Mouse (Mus musculus) retina, postnatal 1 day (tissue): ENCODE measurements at regions not wholly inside any gene's neighbourhood (a gene's known extent, or its start where the extent isn't known, plus 50 kb on each side); places are given as distances from the start of the nearest gene placed in this dataset.

Experiments used
- DNase-seq: peaks from one replicate; pipeline ENCODE4 v3.0.0-alpha.2; 2012

DNA sequence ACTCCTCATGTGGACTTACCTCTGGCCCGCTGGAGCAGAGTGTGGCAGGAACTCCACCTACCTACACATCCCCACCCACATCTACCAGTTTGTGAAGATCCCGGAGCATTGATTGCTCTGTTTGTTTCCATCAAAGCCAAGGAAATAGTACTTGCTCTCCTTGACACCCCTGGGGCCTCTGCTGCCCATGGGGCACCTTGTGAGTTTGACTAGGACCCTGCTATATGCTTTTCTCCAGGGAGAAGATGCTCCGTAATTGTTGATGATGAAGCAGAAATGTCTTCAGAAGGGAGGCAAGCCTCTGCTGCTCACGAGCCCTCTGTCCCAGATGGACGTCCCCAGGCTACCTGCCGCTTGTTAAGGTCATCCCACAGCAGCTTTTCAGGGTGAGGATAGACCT is 367.0 kb downstream of the Cd83 start:
- no peak for DNase-seq

DNA sequence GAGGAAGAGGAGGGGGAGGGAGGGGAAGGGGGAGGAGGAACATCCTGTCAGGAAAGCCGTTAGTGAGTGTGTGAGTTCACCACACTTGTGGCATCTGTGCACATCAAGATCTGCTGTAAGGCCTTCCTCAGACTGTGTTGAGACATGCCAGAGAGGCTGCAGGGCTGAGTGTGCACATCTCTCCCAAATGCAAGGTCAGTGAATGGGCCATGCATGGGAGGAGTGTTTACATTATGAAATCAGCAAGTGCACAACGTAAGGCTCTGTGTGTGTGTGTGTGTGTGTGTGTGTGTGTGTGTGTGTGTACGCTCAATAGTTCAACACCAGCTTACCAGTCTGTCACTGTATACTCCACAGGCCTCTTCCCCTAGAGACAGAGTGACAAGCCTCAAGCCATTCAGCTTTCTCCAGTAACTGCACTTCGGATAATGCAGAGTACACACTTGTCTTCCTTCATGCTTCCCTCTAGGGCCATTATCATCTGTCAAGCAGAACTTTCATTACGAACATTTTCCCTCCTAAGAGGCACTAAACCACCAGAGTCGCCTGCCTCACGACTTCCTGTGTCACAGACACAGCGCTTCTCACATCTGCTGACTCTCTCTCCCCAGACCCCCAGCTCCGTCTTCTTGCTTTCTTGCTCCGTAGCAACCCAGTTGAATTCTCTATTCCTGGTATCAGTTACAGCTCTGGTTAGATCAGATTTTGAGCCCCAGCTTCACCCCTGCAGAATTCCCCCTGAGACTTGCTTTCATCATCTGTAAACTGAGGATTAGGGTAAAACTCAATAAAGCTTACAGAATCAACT is 368.4 kb downstream of the Cd83 start:
- DNase-seq: no peak

DNA sequence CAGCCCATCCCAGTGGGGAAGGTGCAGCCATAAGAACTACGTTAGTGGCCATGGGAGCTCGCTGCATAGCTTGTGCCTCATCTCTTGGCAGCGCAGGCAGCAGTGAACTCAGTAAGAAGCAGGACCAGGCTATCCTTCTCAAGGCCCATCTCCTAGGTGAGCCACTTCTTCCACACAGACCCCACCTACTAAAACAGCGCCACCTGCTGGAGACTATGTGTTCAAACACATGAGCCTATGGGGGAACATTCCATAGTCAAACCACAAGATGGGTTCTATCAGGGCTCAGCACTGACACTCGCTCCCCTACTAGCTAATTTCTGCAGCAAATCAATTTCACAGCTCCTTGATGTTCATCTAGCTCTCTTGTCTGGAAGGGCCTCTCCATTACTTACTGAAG is 369.2 kb downstream of the Cd83 start:
- no peak for DNase-seq

DNA sequence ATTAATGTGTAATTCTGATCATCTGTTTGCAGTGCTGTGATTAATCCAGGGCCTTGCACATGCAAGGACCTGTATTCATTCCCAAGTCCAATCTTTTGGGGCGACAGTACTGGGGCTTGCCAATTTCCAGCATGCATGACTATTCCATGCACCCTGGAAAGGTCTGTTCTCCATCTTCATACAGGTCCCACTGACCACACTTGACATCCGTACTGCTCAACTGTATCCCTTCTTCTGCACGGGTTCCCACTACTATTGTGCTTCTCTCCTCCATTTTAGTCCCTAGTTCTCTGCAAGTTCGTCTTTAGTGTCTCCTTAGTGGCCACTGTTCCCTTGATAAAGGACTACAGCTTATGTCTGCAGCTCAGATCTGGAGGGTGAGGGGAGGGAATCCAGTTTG is 371.4 kb downstream of the Cd83 start:
- no peak for DNase-seq

DNA sequence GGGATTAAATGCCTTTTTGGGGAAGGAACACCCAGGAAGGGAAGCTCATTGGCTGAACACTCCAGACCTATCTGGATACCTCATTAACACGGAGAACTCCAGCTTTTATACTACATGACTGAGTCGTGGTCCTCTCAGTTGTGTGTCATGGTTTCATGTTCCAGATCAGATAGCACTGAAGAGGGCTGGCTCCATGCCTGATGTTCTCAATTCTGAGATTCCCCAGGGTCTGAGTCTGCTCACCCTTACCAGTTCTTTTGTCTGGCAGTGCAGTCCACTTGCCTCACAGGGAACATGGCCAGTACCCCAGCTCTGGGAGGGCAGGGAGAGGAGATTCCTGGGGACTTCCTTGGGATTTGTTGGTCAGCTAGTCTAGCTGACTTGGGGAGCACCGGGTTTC is 372.0 kb downstream of the Cd83 start:
- DNase-seq: no peak

DNA sequence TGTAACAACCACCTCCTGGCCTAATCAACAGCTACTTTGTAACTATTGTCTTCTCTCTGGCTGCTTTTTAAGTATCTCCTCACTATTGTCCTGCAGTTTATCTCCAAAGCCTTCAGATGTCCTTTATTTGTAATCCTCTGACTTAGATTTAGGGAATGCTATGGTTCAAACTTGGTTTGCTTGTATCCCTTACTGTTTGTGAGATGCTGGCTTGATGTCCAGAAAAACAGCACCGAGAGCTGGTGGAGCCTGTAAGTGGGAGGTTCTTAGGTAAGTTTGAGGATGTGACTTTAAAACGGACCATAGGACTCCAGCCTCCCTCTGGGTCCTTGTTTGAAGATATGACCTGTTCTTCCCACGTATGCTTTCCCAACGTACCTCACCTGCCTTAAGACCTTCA is 372.7 kb downstream of the Cd83 start:
- no peak for DNase-seq

DNA sequence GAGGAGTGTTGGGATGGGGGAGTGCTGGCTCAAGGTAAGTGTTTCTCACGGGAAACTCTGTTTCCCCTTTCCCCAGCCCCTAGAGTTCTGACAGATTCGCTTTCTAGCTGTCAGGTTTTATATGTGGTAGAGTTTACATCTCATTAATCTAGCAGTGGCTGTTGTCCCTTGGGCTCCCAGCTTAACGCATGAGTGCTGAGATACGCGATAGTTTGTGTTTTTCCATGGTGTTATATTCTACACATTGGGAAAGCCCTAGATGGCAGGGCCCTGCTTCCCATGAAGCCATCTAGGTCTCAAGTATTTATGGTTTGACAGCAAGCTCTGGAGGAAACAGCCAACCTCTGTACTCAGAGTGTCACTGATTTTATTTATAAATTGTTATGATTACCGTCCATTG is 373.8 kb downstream of the Cd83 start:
- DNase-seq: no peak

DNA sequence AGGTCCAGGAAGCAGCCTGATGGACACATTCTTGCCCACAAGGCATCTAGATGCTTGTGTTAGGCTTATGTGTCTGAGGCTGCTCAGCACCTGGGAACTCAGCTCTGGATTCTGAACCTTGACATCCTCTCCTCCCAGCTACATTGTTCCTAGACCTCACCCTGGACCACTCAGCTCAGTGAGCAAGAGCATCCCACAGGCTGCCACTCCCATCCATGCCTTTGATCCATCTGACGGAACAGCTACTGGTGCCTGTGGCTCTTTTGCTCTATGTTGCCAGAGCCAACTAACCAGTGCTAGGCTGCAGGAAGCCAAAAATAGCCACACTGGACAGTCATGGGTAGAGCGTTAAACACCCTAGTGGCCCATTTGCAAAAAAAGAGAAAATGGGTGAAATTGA is 374.8 kb downstream of the Cd83 start:
- no peak for DNase-seq

DNA sequence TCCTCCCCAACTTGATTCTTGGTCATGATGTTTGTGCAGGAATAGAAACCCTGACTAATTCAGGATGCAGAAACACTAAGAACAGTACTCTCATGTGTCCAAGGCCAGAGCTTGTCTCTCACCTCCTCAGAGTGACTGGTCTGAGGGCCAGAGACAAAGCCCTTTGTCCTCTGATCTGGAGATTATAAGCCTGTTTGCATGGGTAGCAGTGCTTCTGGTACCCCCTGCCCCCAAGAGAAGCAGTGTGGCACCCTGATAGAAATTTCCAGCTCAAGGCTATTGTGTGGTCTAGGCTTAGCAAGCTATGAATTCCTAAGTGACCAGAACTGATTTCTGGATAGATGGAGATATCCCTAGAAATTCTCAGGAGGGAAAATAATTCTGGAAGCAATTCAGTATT is 380.2 kb downstream of the Cd83 start:
- no peak for DNase-seq

DNA sequence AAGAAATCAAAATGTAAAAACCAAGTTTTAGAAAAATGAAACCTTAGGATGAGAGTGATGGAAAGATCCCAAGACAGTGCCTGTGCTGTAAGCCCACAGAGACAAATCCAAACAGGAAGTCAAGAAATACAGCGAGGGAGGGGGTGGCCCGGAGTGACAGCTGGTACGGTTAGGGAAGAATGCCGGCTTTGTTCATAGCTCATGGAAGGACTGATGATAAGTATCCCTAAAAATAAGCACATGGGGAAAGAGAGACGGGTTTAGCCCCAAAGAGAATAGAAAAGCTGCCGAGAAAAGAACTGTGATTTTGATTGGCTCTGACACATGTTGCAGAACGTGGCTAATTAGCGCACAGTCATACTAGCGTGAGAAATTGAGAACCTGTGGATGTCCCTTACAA is 382.6 kb downstream of the Cd83 start:
- peak; percentile 88 for DNase-seq

DNA sequence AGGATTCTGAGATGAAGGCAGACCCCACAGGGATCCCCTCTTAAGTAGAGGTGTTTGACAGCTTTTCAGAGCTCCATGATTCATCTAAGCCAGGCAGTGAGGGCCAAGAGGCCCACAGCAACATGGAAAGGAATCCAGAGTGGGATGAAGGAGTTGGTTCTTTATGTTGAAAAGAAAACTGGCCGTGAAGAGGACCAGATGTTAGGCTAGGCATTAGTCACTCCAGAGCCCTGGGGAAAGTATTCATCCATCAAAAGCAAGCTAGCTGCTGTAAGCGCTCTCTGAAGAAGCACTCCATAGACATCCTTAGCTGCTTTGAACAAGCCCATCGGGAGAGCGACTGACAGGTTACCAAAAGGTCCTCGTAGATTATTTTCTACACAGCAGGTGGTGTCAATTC is 383.6 kb downstream of the Cd83 start:
- DNase-seq: no peak

DNA sequence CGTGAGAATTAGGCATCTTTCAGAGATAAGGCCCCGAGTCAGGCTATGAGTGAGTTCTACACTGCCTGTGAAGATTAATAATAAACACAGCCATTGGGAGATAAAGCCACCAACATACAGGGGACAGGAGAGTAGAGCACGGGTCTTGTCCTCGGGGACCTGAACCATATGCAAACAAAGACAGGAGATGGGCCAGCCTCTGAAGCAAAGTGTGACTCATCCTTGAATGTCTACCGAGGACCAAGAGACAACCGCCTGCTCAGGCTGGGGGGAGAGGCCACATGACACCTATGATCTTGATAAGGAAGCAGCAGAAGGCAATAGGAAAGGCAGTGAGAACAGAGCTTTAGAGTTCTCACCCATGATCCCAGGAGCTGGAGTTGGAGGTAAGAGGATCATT is 387.1 kb downstream of the Cd83 start:
- DNase-seq: no peak

DNA sequence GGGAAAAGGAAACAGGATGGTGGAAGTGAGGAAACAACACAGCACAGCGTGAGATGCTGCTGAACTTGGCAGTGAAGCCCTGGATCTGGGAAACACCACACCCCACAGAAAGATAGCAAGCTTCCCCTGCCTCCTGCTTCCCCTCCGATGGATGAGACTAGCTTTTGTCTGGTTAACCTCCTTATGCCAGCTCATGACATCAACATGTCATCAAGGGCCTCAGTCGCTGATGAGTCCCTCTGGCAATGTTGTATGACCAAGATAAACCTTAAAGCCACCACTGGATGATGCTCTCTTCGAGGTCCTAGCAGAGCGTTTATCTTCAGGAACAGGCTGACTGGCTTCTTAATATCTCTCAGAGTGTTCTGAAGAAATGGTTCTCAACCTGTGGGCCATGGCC is 388.1 kb downstream of the Cd83 start:
- DNase-seq: no peak

DNA sequence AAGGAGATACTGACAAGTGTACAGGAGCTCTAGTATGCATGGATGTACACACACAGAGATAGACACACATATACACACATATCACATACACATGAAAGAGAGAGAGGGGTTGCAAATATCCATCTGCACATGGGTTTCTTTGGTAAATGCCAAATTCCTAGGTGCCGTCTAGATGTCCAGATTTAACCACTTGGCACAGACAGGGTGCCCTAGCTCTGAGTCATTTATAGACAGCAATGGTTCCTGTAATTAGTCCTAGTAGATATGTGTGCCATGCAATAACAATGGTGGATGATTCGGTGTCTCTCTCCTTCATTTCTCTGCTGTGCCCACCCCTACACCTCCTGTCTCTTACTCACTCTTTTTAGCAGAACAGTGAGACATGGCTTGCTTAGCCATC is 389.7 kb downstream of the Cd83 start:
- DNase-seq: no peak

DNA sequence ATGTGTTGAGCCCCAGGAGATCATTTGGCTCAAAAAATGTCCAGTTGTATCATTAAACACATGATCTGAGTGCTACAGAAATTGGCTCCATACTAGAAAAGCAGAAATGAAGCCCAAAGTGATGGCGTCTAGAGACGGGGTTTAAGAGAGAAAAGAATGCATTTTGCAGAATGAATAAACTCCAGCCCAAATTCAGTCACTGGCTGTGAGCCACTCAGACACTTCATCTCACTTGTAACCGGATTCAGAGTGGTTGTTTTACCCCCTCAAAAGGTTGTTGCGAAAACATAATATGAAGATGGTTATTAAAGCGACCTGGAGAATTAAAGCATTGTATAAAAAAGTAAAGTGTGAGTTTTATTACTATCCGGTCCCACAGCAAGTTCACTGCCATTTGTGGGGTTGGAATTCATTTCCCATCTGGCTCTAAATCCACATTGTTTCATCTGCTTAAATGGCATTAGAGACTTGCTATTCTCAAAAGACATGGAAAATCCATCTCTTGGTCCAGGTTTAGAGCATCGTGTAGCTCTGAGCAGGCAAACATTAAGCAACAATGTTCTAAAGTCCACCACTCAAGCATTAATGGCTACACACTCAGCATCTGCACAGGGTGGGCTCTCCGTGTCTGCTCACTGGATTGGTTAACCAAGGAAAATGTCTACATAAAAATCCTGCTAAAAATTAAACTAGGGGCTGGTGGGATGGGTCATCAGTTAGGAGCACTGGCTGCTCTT is 390.9 kb downstream of the Cd83 start:
- DNase-seq: no peak

DNA sequence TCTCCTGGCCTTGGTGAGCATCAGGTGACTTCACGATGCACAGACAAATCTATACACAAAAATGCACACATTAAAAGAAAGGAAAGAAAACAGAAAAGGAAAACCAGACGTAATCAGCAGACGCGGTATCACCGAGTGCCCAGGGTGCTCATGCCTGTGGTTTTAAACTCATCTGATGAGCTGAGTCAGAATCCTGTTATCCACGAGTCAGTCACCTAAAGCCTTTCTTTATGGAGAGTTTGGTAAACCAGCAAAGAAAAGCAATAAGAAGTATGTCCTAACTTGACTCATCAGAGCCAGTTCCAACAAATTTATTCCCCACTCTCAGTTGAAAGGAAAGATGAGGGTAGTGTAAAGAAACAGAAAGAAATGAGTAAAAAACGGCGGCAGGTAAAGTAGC is 391.5 kb downstream of the Cd83 start:
- no peak for DNase-seq

DNA sequence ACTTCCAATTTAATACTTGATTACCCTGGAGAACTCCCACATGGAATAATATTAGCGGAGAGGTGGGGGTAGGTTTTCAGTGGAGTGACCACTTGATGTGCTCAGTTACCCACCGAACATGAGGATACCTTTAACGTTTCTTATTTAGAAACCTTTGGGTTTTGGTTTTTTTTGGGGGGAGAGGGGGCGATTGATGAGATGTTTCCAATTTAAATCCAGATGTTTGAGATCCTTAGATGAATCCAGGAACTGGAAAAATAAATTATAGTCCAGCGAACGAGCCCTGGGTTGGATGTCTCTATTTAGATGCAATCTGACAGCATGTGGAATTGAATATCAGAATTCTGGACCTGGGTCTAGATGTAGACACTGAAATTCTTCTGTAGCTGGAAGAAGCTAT is 393.4 kb downstream of the Cd83 start:
- DNase-seq: no peak

DNA sequence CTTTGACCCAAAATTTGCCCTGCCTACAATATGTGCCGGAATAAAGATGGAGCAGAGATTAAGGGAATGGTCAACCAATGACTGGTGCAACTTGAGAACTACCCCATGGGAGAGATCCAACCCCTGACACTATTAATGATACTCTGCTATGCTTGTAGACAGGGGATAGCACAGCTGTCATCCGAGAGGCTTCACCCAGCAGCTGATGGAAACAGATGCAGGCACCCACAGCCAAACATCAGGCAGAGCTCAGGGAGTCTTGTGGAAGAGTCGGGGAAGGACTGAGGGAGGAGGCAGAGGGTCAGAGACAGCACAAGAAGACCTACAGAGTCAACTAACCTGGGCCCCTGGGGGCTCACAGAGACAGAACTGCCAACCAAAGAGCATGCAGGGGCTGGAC is 395.8 kb downstream of the Cd83 start:
- no peak for DNase-seq

DNA sequence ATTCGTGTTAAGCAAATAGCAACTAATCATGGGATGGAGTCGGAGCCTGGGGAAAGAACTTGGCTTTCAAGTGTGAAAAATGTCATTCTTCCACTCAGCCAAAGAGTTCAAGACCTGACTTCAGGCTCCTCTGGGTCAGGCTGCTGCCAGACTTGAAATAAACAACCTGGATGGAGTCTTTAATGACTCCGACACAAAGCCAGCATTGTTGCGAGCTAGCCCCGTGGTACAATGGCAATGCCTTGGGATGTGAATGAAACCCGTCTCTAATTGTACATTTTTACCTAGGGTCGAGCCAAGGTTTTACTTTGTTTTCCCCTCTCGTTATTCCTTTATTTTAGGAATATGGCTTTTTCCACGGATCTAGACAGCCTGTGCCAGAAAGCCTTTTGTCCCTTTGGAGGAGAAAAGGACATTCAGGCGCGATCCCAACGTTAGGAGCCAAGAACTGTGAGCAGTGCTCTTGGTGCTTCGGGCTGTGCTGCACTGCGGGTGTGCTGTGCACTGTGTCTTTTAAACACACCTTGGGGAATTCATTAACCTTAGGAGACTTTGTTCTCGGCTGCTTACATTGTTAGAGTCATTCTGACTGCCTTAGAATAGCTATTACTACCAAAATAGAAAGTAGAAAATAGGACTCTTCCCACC is 398.1 kb downstream of the Cd83 start:
- DNase-seq: no peak

DNA sequence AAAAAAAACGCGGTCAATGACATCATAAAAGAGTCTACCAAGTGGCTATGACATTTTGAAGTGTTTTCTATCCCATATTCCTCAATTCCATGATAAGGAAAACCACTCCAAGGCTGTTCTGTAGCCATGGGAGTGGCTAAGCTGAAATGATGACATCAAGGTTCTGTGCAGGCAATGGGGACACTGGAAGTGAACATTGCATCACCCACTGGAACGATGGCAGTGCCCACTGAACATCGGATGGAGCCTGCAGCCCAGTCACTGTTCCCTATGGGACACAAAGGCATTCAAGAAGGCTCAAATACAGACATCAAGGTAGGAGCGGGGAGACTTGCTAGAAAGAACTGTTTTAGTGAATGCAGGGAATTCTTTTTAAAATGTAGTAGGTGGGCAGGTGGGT is 410.8 kb downstream of the Cd83 start:
- DNase-seq: no peak

DNA sequence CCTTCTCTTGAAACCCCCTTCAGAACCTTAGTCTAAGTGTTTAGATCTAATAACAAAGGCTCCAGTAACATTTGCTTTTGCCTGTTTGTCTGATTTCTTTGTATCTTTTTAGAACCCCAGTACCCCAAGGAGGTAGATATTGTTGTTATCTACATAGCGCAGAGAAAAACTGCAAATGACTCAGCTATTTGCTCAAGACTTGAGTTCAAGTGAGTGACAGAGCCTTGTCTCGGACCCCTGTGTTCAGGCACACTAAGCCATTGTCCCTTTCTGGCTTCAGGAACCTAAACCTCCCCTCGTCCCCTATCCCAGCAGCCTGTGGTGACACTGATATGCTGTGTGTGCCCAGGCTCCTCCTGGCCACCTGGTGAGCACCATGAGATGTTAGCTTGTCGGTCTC is 421.5 kb downstream of the Cd83 start:
- no peak for DNase-seq

DNA sequence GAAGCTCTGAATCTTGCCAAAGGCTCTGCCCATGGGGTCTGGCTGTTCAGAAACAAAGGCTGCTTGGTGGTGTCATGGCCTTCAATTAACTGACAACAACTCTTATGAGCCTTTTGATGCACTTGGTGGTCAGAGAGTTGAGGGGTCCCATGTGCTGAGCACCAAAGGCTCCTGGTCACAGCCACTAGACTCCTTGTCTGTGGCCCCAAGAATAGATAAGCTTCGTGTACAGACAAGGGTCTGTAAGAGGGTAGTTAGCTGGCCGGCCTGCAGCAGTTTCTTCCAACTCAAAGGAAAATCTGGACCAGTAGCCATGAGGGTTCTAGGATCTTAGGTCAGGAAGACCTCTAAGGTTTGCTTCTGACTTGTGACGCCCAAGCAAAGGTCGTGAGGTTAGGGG is 421.9 kb downstream of the Cd83 start:
- no peak for DNase-seq

DNA sequence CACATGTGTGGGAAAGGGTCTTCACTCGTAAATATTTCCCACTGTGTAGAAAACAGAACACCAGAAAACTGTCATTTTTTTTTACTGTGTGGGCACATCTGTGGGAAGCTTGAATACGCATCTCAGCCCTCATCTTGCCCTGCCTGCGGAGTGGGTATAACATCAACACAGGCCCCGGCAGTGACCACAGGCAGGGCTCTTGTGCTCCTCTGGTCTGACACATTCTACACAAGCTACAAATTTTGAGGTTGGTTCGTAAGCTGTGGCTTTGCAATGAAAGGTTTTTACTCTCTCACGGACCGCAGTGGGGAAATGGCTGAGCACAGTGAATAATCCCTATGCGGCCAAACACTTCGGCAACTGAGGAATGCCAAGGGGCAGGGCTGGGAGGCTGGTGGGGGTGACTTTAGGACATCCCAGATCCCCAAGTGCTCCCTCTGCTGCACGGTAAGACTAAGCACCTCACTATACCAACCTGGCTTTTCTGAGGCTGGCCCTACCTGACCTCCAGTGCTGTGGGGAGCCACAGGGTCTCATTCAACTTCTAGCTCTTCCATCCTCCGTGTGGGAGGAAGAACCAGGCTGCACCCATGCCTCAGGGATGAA is 422.9 kb downstream of the Cd83 start:
- no peak for DNase-seq

DNA sequence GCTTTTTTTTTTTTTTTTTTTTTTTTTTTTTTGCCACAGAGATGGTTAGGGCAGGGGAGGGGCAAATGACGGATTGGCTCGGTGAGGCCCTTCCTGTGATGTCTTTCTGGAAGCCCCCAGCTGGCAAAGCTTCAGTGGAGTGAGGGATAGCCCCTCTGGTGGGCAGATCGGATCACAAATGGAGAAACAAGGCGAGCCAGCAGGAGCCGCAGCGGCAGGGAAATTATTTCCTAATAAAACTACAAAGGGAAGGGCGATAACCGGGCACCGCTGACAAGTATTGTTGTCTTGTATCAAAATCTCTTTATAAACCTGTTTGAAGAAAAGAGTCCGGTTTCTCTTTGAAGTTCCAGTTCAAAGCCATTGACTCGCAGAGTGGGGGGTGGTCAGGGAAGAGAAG is 424.5 kb downstream of the Cd83 start:
- no peak for DNase-seq
